Mouse (Mus musculus): ENCODE data around the gene Polr3h.
A peak's percentile ranks its signal among the peaks of the same experiment; 100 is the strongest.

The Polr3h gene

DNA sequence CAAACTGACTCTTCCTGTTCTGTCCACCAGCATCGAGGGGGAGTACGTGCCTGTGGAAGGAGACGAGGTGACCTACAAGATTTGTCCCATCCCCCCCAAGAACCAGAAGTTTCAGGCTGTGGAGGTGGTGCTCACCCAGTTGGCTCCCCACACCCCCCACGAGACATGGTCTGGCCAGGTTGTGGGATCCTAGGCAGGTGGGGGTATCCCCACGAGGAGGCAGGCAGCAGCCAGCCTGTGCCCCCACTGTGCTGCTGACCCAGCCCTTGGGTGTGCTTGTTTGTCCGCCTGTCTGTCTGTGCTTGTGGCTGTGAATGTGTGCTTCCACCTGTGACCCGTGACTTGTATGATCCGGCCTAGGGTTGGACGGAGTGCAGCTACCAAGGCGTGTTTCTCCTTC lies 23.0 kb upstream of the Polr3h start:
- no peak for DNase-seq

DNA sequence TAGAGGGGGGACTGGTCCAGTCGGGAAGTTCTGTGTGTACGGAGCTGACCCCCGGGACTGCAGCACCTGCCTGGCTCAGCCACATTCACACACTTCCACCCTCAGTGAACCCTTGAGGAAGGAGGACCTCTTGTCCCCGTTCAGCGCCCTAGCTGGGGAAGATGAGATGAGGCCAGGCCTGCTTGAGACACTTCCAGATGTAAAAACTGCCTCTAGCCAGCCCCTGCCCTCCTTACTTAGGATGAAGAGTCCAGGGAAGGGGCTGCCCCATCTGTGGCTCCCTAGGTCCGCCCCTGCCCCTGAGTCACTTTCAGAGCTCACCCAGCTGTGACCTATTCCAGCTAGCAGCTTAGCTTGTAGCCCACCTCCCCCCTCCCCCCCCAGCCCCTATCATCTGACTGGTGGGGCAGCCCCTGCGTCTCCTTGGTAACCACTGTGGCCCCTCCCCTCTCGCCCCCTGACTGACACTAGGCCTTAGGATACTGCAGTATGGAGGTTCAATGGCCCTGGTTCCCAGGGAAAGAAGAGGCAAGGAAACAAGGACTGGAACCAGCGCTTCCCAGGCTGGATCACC lies 17.2 kb upstream of the Polr3h start:
- no peak for DNase-seq

DNA sequence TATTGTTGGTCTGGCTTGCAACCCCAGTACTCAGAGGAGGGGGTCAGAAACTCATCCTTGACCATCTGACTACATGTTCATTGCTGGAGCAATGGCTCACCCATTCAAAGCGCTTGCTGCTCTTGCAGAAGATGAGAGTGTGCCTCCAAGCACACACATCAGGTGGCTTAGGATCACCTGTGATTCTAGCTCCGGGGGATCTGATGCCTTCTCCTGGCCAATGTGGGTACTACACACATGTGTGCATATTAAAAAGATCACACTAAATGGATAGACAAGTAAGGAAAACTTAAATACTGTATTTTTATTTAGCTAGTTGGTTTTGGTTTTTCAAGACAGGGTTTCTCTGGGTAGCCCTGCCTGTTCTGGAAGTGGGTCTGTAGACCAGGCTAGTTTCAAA lies 15.0 kb upstream of the Polr3h start:
- no peak for DNase-seq

DNA sequence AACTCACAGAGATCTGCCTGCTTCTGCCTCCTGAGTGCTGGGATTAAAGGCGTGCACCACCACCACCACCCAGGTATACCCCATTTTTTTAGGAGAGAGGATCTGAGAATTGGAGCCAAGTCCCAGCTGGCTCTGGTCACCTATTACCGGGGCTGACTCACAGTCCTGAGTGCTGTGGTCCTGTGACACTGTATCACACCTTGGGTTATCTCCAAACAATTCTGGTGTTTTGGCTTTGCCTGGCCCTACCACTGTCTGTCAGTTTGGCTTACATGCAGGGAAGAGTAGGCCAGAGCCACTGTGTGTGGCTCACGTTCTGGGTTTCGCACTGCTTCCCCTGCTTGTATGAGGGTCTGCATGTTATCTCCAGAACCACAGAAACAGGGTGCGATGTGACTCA lies 14.2 kb upstream of the Polr3h start:
- no peak for DNase-seq

DNA sequence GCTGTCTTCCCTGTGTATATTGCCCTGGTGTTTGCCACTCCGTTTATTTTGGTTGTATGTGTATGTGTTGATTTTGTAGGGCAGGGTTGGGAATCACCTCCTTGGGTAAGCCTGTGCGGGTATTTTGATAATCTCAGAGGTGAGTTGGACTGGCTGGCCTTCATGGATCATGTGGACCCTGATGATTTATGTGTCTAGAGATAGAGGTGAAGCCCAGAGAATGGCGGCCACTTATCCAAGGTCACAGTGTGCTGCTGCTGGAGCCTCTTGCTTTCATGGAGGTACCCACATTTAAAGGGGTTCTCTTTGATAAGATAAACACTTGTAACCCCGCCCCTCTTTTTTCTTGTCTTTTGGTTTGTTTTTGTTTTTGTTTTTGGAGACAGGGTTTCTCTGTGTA lies 13.7 kb upstream of the Polr3h start:
- DNase-seq, result no peak

DNA sequence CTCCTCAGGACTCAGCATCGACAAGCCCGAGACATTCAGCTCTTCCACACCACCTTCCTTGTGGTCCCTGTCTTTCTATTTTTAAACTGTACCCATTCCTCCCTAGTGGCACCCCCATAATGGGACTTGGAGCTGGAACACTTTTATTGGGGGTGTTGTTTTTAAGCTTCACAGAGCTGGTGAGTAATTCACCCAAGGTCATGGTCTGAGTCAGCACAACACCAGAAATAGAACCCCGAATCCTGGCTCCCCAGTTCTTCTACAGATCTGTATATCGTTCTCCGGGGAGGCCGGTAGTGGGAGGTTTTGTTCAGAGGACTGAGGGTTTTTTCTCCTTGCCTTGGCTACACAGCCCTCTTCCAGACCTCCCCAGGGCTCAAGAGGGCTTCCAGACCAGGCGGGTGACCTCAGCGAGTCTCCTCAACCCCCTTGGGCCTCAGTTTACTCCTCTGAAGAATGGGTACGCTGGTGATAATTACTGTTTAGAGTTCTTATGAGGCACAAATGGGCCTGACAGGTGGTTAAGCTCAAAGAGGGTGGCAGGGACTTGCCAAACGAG lies 13.2 kb upstream of the Polr3h start:
- no peak for DNase-seq

DNA sequence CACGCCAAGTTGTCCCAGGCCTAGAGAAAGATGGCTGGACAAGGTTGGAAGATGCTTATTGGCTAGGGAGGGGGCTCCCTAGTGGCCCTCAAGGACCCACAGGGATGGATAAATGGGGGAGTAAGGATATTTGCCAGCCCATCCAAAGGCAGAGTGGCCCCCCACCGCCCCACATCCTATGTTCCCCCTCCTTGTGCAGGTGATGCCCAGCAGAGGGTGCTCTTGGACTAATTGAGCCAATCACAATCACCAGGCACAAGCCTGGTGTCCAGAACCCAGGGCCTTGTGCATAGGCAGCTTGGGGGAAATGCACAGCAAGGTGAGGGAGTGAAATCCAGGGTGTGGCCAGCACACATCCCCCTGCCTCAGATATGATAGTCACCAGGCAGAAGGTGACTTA lies 12.2 kb upstream of the Polr3h start:
- DNase-seq, result peak; percentile 53

DNA sequence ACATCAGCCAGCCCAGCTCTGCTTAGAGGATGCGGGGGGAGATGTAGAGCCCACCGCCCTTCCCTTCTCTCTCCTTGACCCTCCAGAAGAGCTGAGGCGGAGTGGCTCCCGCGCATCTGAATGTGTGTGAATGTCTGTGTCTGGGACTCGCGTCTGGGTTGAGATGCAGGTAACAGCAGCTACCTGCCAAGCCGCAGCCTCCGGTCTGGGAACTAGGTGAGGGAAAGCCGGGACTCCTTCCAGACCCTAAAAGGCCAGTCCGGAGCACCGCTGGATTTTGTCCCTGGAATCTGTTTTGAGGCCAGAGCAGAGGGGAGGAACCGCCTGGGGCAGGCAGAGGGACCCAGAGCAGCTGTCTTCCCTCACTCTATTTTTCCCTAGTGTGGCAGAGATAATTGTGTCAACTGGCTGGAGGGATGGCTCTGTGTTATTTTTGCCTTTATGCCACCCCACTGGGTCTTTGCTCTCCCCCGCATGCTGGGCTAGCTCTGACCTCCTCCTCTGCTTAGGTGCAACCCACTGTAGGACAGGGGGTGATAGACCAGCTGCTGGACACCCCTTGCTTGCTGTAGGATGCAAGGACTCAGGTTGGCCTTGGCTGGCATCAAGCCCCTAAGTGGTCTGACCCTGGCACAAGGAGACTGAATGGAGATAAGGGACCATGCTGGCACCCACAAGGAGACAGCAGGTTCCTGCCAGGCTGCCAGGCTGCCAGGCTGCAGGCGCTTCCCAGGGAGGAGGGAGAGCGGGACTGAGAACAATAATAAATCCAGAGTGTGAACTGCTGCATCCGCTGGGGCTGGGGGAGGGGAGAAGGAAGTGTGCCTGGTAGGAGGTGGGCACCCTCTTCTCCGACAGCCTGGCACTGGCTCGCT lies 11.3 kb upstream of the Polr3h start:
- no peak for DNase-seq

DNA sequence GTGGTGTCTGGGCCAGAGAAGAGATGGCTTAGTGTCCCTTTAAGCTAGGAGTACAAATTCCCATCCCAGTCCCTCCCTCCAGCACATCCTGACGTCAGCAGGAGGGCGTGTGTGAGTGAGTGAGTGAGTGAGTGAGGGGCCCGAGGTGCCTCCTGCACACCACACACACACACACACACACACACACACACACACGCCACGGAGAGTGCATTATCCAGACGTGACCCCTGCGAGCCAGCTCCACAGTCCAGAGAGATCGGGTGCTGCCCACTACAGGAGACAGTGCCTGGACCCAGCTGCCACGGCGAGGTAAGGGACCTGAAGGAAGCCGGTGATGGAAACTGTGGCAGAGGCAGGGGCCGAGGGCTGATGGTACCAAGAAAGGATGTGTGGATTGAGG lies 10.6 kb upstream of the Polr3h start, which contains the start of gene Csdc2:
Gene Csdc2 (plus strand): TSS at position 81 of the 400 bp plus-strand sequence.
- DNase-seq, result no peak

DNA sequence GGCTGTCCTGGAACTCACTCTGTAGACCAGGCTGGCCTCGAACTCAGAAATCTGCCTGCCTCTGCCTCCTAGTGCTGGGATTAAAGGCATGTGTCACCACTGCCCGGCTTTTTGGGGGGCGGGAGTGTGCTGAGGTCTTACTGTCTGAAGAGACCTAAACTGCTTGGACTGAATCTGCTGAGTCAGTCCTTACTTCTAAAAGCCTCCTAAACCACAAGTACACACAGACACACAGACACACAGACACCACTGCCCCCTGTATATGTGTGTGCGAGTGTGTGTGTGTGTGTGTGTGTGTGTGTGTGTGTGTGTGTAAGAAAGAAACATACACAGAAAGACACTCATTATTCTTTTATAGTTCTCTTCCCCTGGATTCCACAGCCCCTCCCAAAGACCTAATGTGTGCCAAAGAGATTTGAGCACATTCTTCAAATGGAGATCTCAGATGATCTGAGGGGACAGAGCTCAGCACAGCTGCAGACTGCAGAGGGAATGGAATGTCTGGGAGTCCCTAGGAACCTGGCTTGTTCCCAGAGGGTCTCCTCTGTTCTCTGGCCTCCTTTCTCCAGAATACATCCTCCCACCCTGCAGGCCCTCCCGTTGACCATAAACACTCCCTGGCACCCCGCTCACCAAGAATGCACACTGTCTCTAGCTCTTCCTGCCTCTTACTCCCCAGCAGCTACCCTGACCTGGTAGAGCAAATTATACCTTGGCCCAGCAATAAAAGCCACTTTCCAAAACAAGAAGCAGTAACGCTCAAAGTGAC lies 10.0 kb upstream of the Polr3h start:
- DNase-seq, result no peak

DNA sequence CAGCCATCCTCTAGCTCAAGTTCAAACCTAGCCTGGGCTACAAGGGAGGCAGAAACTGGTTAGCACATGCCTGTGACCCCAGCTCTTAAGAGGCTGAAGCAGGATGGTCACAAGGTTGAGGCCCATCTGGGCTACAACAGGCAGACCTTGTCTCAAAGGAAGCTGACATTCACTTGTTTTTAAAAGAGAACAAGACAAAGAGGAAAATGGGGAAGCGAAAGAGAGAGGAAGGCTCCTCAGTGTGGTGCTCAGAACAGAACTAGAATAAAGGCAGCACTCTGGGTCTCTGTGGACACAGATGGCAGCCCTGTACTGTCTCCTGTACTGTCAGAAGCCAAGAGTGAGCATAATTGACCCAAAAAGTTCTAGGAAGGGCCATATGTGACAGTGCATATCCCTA lies 7.9 kb upstream of the Polr3h start:
- no peak for DNase-seq

DNA sequence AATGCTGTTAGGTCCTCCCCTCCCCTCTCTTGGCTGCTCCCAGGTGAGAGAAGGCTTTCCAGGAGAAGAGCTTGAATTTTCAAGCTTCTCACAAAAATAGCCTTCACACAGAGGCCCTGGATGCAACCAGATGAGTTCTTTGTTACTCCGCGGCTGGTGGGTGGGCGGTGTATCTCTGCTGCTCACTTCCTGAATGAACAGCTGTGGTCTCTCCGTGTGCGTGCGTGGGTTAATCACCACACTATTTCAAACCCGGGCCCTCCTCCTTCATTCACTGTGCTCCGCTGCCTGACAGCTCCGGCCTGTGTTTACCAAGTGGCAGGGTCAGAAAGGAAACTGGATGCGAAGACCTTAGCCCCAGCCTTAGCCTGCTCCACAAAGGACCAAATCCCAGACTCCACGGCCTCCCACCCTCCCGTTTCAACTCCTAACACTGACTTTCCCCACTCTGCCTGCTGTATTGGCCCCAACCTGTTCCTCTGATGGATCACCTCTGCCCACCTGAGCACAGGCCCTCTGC lies 7.0 kb upstream of the Polr3h start:
- DNase-seq, result peak; percentile 67

DNA sequence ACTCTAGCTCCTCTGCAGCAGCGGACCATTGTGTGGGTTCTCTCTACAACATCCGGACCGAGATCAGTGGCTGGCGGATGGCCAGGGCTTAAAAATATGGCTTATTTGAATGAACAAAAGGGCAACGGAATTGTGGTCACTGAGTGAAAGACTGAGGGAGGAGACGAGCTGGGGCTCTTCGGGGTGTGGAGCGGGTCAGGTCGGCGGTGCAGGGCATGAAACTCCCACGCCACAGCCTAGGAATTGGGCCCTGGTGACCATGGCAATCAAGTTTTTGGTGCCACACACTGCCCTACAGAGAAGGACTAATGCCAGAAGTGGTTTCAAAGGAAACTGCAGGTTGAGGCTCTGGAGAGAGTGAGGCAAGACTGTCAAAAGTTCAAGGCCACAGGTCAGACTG lies 2.2 kb upstream of the Polr3h start:
- no peak for DNase-seq

DNA sequence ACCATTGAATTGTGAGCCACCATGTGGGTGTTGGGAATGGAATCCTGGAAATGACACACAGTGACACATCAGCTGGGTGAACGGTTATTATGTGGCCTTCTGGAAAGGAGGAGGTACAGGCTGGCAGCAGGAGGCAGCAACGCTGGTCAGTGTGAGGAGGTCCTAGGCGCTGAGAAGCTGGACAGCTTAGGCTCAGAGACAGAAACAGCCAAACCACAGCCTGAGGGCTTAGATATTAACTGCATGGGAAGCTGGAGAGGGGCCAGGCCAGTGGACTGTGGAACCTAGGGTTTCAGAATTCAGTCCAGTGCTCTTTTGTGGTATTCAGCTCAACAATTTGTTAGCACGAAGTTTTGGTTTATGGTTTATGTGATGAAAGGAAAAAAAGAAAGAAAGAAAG lies 1.7 kb upstream of the Polr3h start:
- no peak for DNase-seq

DNA sequence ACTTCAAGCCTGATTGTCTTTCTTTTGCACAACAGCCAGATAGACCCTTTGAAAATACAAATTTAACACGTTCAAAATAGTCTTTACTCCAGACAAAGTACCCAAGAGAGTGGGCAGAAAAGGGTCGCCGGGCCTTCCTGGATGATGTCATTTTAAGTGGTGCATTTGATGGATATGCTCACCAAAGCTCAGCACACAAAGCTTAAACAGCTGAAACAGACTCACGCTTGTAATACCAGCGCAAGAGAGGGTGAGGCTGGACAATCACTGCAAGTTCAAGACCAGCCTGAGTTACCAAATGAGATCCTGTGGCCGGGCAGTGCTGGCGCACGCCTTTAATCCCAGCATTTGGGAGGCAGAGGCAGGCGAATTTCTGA lies 394 bp upstream of the Polr3h start:
- DNase-seq, result no peak

DNA sequence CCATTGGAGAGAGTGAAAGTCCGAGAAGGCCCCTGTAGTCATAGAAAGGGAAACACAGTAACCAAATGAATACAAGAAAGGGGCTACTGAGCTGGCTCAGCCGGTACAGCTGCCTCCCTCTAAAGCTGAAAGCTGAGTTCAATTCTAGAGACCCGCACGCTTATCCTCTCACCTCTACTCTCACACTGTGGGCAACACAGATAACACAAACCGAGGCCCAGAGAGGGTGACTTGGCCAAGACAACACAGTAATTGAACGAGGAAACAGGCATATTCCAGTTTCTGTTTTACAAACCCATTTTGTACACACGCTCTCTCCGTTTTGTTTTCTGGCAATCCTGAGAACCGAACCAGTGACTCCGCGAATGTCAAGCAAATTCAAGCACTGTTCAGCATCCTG lies 1.1 kb downstream of the Polr3h start:
- DNase-seq, result no peak

DNA sequence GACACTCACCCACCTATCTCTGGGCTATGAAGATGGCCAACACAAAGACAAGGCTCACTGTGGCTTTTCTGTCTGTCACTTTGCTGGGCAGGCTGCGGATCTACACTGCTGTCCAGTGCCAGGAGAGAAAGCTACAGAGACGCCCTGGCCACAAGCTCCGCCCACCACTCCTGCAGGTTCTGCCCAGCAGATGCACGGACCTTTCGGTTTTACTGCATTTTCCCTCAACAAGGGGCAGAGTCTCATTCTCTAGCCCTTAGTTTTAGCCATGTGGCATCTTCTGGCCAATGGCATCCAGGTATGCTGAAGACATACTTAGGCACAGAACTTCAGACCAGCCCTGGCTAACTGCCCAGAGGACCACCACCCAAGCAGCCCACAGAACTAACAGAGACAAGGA lies 4.8 kb downstream of the Polr3h start:
- no peak for DNase-seq

DNA sequence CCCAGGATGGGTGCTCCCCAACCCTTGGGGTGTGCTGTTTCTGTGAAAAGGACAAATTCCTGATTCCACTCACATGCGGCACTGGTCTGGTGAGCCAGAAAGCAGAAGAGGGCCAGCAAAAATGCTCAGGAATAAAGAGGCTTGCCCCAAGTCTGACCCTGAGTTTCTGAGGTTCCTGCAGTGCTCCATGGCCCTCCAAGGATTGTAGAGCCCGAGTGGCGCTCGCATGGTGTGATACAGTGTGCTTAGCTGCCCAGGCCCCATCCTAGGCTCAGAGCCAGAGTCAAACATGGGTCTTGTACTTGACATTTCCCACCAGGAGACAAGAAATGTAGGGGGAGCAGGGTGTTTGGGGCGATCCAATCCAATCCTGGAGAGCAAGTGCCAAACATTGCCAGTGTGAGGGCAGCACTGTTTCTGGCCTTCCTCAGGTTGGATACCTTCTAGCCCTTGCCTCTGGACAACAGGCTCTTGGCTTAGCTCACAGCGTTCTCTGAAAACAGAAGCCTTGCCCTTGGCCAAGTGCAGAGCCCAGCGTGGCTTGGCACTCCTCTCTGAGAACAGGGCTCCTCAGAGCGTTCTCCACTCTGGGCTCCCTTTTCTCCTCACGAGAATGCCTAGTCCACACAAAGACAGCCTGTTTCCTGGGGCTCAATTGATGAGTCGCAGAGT lies 5.4 kb downstream of the Polr3h start:
- no peak for DNase-seq

DNA sequence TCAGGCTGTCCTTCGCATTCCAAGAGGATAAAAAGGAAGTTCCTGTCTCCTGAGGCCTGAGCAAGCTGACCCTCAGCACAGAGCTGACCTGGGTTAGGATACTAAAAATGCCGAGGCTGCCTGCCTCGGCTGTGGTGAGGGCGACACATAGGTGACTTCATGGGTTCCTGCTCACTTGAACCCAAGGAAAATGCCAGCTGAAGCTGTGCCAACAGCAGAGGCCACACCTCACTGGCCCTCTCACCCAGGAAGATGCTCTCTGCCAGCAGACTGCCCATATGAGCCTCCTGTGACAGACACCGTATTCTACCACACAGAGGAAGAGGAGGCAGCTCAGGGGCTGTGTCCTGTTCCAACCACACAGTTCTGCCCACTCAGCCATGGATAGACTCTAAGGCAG lies 7.0 kb downstream of the Polr3h start:
- no peak for DNase-seq

DNA sequence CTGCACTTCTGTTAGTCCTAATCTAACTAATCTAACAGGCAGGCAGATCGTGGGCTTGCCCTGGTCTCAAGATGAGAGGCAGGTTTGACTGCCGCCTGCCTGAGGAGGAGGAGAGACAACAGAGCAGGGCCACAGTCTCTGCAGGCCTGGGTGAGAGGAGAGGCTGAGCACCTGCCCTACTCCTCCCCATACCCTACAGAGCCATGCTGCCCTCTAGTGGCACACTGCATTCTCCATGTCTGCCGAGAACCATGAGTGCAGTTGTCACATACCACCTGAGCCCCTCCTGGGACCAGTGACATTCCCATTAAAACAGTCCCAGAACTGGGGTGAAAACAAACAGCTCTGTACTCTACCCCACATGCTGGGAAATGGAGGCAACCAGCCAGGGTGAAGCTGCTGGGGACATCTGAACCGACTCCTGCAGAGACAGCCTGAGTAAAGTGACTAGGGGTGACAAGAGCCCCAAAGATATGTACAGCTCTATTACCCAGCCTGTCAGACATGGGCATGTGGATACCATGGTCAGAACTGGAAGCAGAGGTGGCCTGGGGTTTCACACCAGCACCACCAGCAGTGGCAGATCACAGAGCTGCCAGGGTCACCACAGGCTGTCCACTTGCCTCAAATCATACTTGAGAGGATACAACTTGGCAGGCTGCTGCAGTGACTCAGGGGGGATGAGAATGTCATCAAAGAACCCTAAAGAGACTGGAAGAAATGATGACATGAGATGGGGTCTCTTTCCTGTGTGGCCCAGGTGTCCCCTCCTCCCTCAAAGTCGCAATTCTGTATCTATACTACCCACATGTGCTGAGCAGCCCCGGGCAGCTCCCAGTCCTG lies 8.2 kb downstream of the Polr3h start:
- DNase-seq, result peak; percentile 86

DNA sequence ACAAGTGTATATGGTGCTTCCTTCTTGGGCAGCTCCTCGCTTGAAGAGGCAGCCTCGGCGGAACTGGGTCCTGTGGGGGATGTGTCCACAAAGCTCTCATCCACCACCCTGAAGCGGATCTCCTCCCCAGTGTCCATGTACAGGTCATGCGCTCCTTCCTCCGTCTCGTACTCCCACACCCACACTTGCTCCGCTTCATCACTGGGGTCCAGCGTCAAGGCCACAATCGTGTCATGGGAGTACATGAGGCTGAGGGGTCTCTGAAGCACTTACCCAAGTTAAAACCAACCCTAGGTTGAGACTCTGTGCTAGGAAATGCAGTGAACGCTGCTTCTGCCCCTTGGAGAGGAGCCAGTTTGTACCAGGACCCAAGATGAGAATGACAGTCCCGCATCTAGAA lies 8.8 kb downstream of the Polr3h start:
- no peak for DNase-seq

DNA sequence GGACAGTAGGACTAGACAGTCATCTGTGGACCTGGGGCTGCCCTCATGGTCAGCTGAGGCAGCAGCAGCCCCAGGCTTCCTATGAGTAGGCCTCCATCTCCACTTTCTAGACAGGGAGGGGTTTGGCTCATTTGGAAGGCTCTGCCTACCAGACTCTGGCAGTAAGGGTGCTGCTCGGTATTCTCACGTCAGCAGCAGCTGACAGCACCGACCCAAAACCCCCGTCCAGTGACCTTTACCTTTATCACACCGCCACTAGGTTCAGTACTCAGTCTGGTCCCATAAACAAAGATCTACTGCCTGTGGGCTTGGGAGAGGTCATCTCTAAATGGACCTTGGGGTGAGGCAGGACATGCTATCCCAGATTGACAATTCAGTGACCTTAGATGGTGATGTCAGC lies 10.4 kb downstream of the Polr3h start:
- DNase-seq, result no peak

All from thymus, postnatal 14 days (tissue).